Mouse (Mus musculus) yolk sac, embryonic 10.5 days (tissue): Measurements from ENCODE around the gene Thoc2.
"Not testable (repeated sequence)": the region's sequence is repeated elsewhere in the genome, so short reads cannot be mapped to it uniquely, and the experiment has no call there.

Experiments used
- DNase-seq: peaks from one replicate; pipeline ENCODE4 v3.0.0-alpha.2; 2017; ENCODE audit warnings: low spot score

Gene Thoc2

DNA sequence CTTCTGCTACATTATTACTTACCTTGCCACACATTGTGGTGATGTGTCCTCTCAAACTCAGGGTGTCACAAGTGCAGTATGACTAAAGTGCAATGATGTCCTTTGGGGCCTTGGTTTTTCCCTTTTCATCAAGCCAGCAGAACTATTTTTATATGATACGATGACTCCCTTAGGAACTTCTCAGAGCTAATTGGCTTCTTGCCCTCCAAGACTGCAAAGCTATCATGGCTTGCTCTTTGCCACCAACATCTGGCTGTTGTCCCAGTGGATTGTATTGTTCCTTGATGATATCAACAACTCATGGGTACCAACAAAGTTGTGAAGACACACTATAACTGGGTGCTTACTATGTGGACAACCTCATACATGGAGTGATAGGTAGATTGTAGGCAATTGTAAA lies at the start of gene Thoc2:
Gene Thoc2, minus strand, starts transcription at position 101 of the 400 bp plus-strand sequence.
- DNase-seq, result no peak

DNA sequence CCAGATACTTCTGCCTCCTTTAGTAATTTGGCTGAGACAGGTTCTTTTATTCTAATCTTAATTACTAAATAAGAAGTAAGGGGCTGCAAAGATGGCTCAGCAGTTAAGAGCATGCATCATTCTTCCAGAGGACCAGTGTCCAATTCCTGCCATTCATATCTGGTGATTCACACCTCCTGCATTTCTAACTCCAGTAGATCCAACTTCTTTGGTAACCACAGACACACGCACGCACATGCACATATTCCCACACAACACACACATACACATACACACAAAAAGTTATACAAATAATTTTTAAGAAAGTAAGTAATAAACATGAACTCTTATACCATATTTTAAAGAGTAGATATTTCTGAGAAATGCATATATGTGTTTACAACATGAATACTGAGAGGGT lies 49.6 kb upstream of the Thoc2 start:
- DNase-seq, result no peak

DNA sequence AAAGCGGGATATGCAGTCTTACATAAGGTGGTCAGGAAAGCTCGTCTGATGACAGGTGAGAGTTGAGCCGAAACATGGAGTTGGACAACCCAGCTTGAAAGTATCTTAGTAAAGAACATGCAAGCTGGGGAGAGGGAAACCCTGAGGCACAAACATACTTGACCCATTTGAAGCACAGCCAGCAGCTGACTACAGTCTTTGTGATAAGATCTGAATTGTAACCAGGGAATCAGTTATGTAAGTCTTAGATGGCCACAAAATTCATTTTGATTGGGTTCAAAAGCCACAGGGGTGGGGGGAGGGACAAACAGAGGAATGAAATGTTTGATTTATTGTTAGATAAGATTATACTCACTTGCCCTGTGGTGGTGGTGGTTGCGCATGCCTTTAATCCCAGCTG lies 48.9 kb upstream of the Thoc2 start:
- no peak for DNase-seq

DNA sequence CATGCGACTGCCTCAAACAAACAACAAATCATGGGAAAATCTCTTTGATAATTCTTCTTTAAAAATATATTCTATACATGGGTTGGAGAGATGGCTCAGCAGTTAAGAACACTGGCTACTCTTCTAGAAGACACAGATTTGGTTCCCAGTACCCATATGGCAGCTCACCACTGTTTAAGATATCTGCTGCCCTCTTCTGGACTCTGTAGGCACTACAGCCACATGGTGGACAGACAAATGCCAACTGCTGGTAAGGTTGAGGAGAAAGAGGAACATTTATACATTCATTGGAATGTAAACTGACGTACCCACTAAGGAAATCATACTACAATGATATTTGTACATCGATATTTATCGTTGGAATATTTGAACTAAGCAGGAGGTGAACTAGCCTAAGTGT lies 36.7 kb upstream of the Thoc2 start:
- DNase-seq, result no peak

DNA sequence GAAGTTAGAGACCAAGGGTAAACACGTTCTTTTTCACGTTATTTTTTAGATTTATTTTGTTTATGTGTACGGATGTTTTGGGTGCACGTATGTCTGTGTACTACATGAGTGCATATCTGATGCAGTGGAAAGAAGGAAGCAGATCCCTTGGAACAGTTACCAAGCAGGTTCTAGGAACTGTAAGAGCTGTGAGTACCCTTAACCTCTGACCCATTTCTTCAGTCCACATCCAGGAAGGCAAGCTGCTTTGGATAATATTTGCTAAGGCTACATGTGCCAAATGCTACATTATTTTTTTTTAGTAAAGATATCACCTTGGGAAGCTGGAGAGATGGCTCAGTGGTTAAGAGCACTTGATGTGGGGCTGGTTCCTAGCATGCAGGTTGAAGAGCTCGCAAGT lies 21.4 kb upstream of the Thoc2 start:
- DNase-seq, result no peak

DNA sequence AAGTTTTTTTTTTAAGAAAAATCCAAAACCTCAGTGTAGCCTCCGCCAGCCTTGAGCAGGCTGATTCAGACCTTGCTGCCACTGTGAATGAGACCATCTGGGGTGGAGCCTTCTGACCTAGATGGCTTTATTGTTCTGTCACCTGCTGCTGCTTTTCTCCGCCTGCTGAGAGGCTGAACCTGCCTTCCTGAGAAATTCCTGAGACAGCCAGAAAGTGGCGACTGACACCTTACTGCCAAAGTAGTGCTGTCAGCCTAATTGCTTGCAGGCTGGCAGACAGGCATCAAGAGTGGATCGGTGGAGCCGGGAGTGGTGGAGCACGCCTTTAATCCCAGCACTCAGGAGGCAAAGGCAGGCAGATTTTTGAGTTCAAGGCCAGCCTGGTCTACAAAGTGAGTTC lies 11.3 kb upstream of the Thoc2 start:
- not testable (repeated sequence) for DNase-seq

DNA sequence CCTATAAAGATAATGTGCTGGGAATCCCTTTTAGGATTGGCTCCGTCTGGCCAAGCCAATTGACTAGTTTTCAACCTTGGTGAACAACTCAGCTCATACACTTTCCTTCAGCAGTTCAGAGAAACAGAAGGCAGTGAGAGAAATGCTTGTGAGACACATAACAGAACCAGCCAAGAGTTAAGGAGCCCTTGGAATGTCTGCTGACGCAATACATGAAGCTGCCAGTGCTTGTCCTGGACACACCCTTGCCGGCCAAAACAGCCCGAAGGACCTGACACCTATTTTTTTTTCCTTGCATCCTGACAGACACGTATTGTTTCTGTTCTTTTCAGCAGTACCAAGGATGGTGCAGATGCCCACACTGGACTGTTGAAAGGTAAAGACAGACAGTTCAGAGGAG lies 4.2 kb upstream of the Thoc2 start:
- DNase-seq, result no peak

DNA sequence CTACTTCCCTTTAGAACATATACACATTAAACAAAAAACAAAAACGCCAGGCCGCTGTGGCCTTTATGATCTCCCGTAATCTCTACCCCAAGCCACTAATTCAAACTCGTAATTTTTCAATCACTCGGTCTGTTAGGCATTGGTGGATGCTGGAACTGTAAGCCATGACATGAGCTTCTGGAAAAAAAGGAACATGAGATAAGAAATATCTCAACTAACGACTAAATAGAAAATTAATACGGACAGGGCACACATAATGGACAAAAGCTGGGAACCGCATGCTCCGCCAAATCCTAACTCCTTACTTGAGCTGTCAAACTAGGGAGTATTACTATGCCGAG lies 8.4 kb downstream of the Thoc2 start:
- no peak for DNase-seq

DNA sequence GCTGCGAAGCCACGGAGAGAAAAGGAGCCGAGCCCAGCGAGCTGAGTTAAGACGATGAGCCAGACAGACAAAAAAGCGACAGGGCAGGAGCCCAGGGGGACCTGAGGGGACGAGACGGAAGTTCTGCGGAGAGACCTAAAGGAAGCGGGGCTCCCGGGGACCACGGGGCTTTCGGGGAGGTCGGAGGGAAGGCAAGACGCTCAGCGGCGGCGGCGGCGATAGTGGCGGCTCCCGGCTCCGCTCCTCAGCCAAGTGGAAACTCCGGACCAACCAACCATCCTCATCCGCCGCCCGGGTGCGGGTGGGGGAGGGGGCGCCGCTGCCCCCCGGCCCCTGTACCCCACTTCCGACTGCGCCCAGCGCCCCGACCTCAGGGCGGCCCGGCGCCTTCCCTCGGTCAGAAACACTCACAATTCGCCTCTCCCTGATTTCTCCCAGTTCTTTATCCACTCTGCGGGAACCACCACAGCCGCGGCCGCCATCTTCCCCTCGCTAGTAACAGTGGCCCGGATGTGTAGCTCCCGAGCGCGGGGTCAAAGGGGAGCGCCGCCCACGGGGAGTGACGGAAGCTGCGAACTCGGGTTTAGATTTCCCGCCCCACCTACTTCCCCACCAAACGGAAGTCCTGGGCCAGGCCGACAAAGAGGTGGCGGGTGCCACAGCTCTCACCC lies 8.9 kb downstream of the Thoc2 start:
- peak; percentile 84 for DNase-seq

DNA sequence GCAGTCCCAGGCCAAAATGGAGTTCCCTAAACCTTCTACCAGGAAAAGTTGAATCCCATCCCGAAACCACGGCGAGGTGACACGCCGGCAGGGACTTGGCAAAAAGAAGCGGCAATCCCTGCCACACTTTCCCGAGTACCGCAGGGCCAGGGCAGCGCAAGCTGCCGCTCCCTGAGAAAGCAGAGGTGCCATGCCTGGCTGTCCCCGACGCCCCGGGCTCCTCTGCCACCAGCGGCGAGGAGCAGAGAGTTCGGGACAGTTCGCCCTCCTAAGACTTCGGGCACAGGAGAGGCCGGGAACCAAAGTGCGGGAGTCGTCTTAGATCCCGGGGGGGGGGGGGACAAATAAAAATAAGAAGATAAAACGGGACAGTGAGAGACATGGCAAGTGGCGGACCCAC lies 9.5 kb downstream of the Thoc2 start:
- no peak for DNase-seq

DNA sequence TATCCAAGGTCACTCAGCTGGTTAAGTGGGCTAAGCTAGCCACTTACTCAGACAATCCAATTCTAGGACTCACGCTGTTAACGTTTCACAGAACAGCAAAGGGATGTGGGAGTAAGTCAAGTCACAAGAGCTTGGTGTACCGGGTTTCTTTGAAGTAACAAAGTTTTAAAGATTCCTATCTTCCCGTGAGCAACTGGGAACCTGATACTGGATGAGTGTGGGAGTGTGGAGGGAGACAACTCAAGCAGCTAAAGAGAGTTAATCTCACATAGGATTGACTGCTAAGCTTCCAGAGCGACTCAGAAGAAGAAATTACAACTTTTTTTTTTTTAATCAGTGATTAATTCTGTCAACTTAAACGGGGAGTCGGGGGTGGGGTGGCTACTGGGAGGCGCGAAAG lies 10.0 kb downstream of the Thoc2 start:
- DNase-seq, result no peak

DNA sequence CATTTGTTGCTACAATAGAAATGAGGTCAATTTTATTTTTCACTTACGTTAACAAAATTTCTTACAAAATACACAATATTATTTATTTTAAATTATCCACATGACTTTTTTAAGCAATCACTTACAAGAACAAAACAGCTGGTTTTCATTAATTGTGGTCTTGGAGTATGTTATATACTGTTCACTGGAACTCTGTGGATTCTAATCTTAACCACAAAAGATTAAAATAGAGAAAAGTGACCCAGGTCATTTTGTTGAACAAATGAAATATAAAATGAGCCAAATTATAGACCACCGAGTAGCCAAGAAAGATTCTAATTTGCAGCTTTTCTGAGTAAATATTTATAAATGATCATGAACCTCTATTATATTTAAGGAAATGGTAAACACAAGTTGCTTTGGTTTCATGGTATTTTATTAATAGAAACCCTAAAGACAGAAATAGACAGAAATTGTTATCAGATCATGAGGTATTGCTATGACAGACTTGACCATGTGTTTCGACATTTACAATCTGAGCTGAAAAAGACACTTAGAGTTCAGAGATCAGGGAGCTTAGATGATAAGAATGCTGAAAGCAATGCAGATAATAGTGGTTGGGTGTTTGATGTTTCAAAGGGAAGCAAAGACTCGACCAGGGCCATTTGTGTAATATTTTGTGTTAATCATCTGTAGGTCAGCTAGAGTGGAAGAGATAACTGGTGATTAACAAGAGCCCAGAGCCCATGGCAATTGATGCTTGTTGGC lies 35.5 kb downstream of the Thoc2 start:
- DNase-seq, result no peak

DNA sequence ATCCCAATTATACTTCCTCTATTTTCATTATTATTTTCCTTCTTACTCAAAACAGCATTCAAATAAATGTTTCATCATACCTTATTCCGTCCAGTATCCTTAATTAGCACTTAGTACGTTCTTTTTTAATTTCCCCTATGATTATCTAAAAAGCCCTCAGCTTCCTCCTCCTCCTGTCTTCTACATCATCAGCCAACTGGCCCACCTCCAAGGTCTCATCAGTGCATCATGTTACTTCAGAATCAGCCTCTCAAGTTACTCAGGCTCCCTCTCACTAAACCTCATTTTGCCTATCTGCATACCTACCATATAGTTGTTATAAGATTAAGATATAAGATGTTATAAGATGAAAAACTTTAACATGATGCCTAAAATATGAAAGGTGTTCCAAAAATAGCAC lies 43.9 kb downstream of the Thoc2 start:
- DNase-seq, result no peak

DNA sequence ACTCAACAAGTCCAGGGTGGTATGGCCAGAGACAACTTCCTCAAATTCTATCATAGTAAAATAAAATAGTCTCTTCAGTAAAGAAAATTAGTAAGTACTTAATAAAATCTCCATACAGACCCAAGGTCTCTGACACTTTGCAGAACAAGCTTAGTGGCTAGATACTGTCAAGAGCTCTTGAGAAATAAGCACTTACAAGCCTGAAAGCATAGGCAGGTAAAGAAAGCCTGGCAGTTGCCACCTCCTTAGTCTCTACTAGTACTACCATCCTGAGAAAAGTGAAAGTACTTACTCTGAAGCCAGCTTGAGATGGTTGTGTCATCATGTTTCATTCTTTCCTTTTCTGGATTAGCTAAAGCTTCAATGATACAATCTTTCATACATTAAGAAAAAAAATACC lies 82.7 kb downstream of the Thoc2 start:
- no peak for DNase-seq

DNA sequence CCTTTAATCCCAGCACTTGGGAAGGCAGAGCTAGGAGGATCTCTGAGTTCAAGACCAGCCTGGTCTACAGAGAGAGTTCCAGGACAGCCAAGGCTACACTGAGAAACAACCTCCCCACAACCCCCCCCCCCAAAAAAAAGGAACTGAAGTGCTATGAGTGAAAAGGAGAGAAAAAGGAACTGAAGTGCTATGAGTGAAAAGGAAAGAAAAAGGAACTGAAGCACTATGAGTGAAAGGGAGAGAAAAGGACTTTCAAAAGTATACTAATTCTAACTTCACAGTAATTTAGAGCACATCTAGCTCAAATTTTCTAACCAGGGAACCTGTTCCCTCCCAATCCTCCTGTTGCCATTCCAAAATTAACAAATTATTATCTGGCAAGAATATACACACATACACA lies 114.9 kb downstream of the Thoc2 start:
- DNase-seq, result no peak

DNA sequence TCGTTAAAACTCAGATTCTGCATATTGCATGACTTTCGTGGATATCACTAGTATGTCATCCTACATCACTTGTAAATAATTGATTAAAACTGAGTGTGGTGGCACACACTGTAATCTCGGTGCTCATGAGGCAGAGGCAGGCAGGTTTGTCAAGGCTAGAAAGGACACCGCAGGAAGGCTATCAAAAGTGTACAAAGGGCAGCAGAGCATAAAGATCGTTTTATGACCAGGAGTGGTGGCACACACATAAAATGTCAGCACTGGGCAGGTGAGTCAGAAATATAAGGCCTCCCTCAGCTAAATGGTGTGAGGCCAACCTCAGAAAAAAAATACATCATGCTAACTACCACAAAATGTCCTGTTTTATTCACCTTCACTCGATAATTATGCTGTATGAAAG lies 127.2 kb downstream of the Thoc2 start:
- DNase-seq, result no peak
